Comparison of ENCODE assay signal across 22 mouse cellular contexts in genomic region chr10:51556005-51556404, GRCm38 (mm10). TPM values are rescaled to one million over a fixed set of nuclear protein-coding genes. Genes with fewer than 3 reads are reported as not detected.
A peak's percentile ranks its signal among the peaks of the same experiment; 100 is the strongest.
DNase-seq lines count a peak whose midpoint lies in the region; ATAC-seq and TF ChIP-seq lines count a peak whose summit lies in the region.
"Had no signal": no experiment of that assay in that cellular context is flagged by ENCODE, and none has a peak within 500 bp of the region (broad histone marks: within the 10 kb centered on the region; RNA-seq: fewer than 3 reads in every experiment).

No protein-coding gene starts in this region.

- H3K27me3 ChIP-seq in hindbrain, postnatal 0 days (ENCODE audit: insufficient read depth, low read length) = no peaks in the 10 kb centered on the region
- H3K27me3 ChIP-seq in hindbrain, embryonic 11.5 days (ENCODE audit: control insufficient read depth, insufficient read depth, low read length) = no peaks in the 10 kb centered on the region
- H3K27me3 ChIP-seq in lung, embryonic 16.5 days (ENCODE audit: control insufficient read depth, insufficient read depth, low read depth, low read length) = no peaks in the 10 kb centered on the region
- H3K27me3 ChIP-seq: heart, embryonic 15.5 days had no signal

- no peak overlapping the region for H3K4me2 ChIP-seq in hindbrain, postnatal 0 days (ENCODE audit: low read depth, low read length)
- H3K4me2 ChIP-seq in hindbrain, embryonic 11.5 days (replicated peaks; ENCODE audit: low read depth, low read length) = no peak overlapping the region
- H3K4me2 ChIP-seq in lung, embryonic 16.5 days (ENCODE audit: low read depth, low read length) = no peak overlapping the region
- H3K4me2 ChIP-seq: heart, embryonic 11.5 days; heart, embryonic 15.5 days; hindbrain, embryonic 14.5 days had no signal

- H3K9ac ChIP-seq in hindbrain, postnatal 0 days (replicated peaks; ENCODE audit: low read length) = no peak overlapping the region
- no peak overlapping the region for H3K9ac ChIP-seq in hindbrain, embryonic 11.5 days (ENCODE audit: low read depth, low read length)
- no peak overlapping the region for H3K9ac ChIP-seq in lung, embryonic 16.5 days (ENCODE audit: low read length)
- H3K9ac ChIP-seq: heart, embryonic 15.5 days; hindbrain, embryonic 14.5 days had no signal

- DNase-seq in cerebellum, postnatal 10 days = peak; percentile 76 to 81
- no peak for DNase-seq in cerebellum, adult 18-20 months
- DNase-seq in hindbrain, postnatal 0 days (ENCODE audit: low spot score) = peak; percentile 48
- DNase-seq in hindbrain, embryonic 11.5 days (ENCODE audit: low spot score) = no peak
- no peak for DNase-seq in lung, postnatal 25 days (ENCODE audit: low spot score)
- no peak for DNase-seq in layer of hippocampus, adult 11-12 months (ENCODE audit: low spot score)
- DNase-seq: adrenal gland, postnatal 14 days; cerebellum, adult 8-10 months; gastrocnemius, postnatal 14 days; heart, adult 2 months; heart, postnatal 14 days had no signal

- H3K9me3 ChIP-seq in hindbrain, postnatal 0 days (ENCODE audit: low read length) = no peaks in the 10 kb centered on the region
- no peaks in the 10 kb centered on the region for H3K9me3 ChIP-seq in hindbrain, embryonic 11.5 days (ENCODE audit: control insufficient read depth, low read length)
- H3K9me3 ChIP-seq in lung, embryonic 16.5 days (ENCODE audit: control insufficient read depth, low read length) = no peaks in the 10 kb centered on the region
- H3K9me3 ChIP-seq: embryonic facial prominence, embryonic 10.5 days; heart, embryonic 15.5 days had no signal

- no peaks in the 10 kb centered on the region for H3K4me1 ChIP-seq in hindbrain, postnatal 0 days (ENCODE audit: insufficient read depth, low read length)
- H3K4me1 ChIP-seq in hindbrain, embryonic 11.5 days (replicated peaks; ENCODE audit: control insufficient read depth, insufficient read depth, low read length) = no peaks in the 10 kb centered on the region
- H3K4me1 ChIP-seq in lung, embryonic 16.5 days (replicated peaks; ENCODE audit: control insufficient read depth, insufficient read depth, low read length) = no peaks in the 10 kb centered on the region
- H3K4me1 ChIP-seq: embryonic facial prominence, embryonic 10.5 days; heart, embryonic 15.5 days had no signal

- no peak overlapping the region for H3K4me3 ChIP-seq in hindbrain, postnatal 0 days (ENCODE audit: low read length)
- H3K4me3 ChIP-seq in hindbrain, embryonic 11.5 days (ENCODE audit: low read depth, low read length) = no peak overlapping the region
- H3K4me3 ChIP-seq in lung, embryonic 16.5 days (ENCODE audit: low read length) = no peak overlapping the region
- H3K4me3 ChIP-seq: embryonic facial prominence, embryonic 10.5 days; heart, adult 2 months; heart, embryonic 15.5 days had no signal

- 0 out of 2 replicates have a peak, but pooled peaks have one; percentile 33 for ATAC-seq in hindbrain, postnatal 0 days
- no peak for ATAC-seq in hindbrain, embryonic 11.5 days (ENCODE audit: low FRiP score)
- ATAC-seq in lung, embryonic 16.5 days (ENCODE audit: low read depth) = peak; percentile 65
- ATAC-seq: forebrain, embryonic 16.5 days had no signal

- WGBS in hindbrain, postnatal 0 days = 43% methylated on average over 1 of the region's 1 CpGs
- 74% methylated on average over 1 of the region's 1 CpGs for WGBS in hindbrain, embryonic 11.5 days
- 39% methylated on average over 1 of the region's 1 CpGs for WGBS in lung, embryonic 16.5 days

- no peak for TF ChIP-seq CTCF in hindbrain, postnatal 0 days (IDR thresholded peaks at IDR 0.05; ENCODE audit: low read depth)

- H3K27ac ChIP-seq in hindbrain, postnatal 0 days = no peak overlapping the region
- H3K27ac ChIP-seq in hindbrain, embryonic 11.5 days (ENCODE audit: low read depth, low read length) = no peak overlapping the region
- no peak overlapping the region for H3K27ac ChIP-seq in lung, embryonic 16.5 days (ENCODE audit: low read length)
- H3K27ac ChIP-seq: embryonic facial prominence, embryonic 10.5 days; heart, adult 2 months; heart, embryonic 15.5 days; hindbrain, embryonic 14.5 days had no signal

- H3K36me3 ChIP-seq in hindbrain, postnatal 0 days (ENCODE audit: insufficient read depth, low read length) = no peaks in the 10 kb centered on the region
- no peaks in the 10 kb centered on the region for H3K36me3 ChIP-seq in hindbrain, embryonic 11.5 days (ENCODE audit: control insufficient read depth, insufficient read depth, low read length)
- no peaks in the 10 kb centered on the region for H3K36me3 ChIP-seq in lung, embryonic 16.5 days (ENCODE audit: control insufficient read depth, insufficient read depth, low read length)
- H3K36me3 ChIP-seq: embryonic facial prominence, embryonic 10.5 days; heart, embryonic 15.5 days had no signal

RNA-seq across cellular contexts. Expression of gene Fam162b, which starts 34.3 kb away (rescaled TPM):
- not detected in 2 replicates for total RNA-seq in hindbrain, postnatal 0 days (2014; rRNA removed)
- 1.9 and 2.1 TPM in 2 replicates for polyA plus RNA-seq in hindbrain, postnatal 0 days (2015; fragmentation: Nextera tagmentation; extraction: Ambion mirVana)
- polyA plus RNA-seq in hindbrain, embryonic 11.5 days (2014; fragmentation: Nextera tagmentation; extraction: Ambion mirVana) = 2.1 and 4.5 TPM in 2 replicates
- 50.3 and 55.9 TPM in 2 replicates for polyA plus RNA-seq in lung, embryonic 16.5 days (2015; fragmentation: Nextera tagmentation; extraction: Ambion mirVana)
- total RNA-seq: adrenal gland, postnatal 14 days; gastrocnemius, adult 18-20 months; gastrocnemius, postnatal 14 days; heart, adult 2 months; heart, postnatal 14 days; hematopoietic stem cell, adult 5-6 weeks; MEL had no signal
- polyA plus RNA-seq: C2C12; gonadal fat pad, adult 2 months; heart, adult 2 months had no signal

Comparison
In these comparisons a context has a peak if more than half of its experiments do, and no peak if none do; other contexts are left out.
1. DNase-seq: peak in cerebellum, postnatal 10 days (2 of 2) and hindbrain, postnatal 0 days (single experiment); none in cerebellum, adult 18-20 months (0 of 2), hindbrain, embryonic 11.5 days (single experiment), lung, postnatal 25 days (single experiment) and layer of hippocampus, adult 11-12 months (single experiment).